Mouse (Mus musculus): ENCODE measurements around the gene Rras2. TPM values are rescaled to one million over a fixed set of nuclear protein-coding genes. Genes with fewer than 3 reads are reported as not detected.

The Rras2 gene
- polyA plus RNA-seq, 1 experiment from 2014 or later, result 31.9 TPM

DNA sequence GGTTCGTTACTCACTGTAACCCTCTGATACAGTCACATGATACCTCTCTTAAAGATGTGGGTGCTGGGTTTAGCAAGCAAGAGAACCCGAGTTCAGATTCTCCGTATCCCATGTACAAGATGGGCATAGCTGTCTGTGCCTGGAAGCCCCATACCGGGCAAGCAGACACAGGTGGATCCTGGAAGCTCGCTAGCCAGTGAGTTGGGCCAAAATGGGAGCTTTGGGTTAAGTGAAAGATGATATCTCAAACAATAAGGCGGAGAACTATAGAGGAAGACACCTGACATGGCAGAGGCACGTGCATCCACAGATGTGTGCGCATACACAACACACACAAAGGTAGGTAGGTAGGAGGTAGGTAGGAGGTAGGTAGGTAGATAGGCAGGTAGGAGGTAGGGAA is 90.7 kb downstream of the Rras2 start:
- Histone ChIP-seq H3K9ac (ENCODE audit: low read length) (no peak overlapping the region), H3K27me3 (replicated peaks; ENCODE audit: control insufficient read depth, insufficient read depth, low read length) (no peaks in the 10 kb centered on the region), H3K4me3 (ENCODE audit: low read depth, low read length) (no peak overlapping the region), H3K27ac (ENCODE audit: low read depth) (no peak overlapping the region), H3K36me3 (ENCODE audit: control insufficient read depth, insufficient read depth, low read length) (no peaks in the 10 kb centered on the region), H3K4me1 (replicated peaks; ENCODE audit: control insufficient read depth, insufficient read depth, low read length) (no peaks in the 10 kb centered on the region), H3K9me3 (ENCODE audit: control insufficient read depth, low read length) (no peaks in the 10 kb centered on the region), H3K4me2 (ENCODE audit: low read length) (no peak overlapping the region)
- WGBS, result 85% methylated on average over 8 of the region's 8 CpGs
- no peak for DNase-seq (ENCODE audit: low spot score)
- no peak for ATAC-seq (replicated peaks; ENCODE audit: low FRiP score, low TSS enrichment, low read depth)

- H3K4me2 ChIP-seq (ENCODE audit: low read length), result peak overlapping the region; percentile 72
- H3K9me3 ChIP-seq (ENCODE audit: control insufficient read depth, low read length), result no peaks in the 10 kb centered on the region
- peak overlapping the region; percentile 35 for H3K9ac ChIP-seq (ENCODE audit: low read length)
- H3K27ac ChIP-seq (ENCODE audit: low read depth), result no peak overlapping the region
- DNase-seq (ENCODE audit: low spot score), result peak; percentile 91
- WGBS, result 2% methylated on average over 11 of the region's 11 CpGs
- no peaks in the 10 kb centered on the region for H3K4me1 ChIP-seq (replicated peaks; ENCODE audit: control insufficient read depth, insufficient read depth, low read length)
- peak overlapping the region; percentile 48 for H3K4me3 ChIP-seq (ENCODE audit: low read depth, low read length)
- peak; percentile 74; the same call in 1 of the 2 replicates for ATAC-seq (replicated peaks; ENCODE audit: low FRiP score, low TSS enrichment, low read depth)
- no peaks in the 10 kb centered on the region for H3K36me3 ChIP-seq (ENCODE audit: control insufficient read depth, insufficient read depth, low read length)
- H3K27me3 ChIP-seq (replicated peaks; ENCODE audit: control insufficient read depth, insufficient read depth, low read length), result no peaks in the 10 kb centered on the region
Observed at GRCm38 (mm10) chr7:114020704-114021093, 96.9 kb downstream of the Rras2 start.

DNA sequence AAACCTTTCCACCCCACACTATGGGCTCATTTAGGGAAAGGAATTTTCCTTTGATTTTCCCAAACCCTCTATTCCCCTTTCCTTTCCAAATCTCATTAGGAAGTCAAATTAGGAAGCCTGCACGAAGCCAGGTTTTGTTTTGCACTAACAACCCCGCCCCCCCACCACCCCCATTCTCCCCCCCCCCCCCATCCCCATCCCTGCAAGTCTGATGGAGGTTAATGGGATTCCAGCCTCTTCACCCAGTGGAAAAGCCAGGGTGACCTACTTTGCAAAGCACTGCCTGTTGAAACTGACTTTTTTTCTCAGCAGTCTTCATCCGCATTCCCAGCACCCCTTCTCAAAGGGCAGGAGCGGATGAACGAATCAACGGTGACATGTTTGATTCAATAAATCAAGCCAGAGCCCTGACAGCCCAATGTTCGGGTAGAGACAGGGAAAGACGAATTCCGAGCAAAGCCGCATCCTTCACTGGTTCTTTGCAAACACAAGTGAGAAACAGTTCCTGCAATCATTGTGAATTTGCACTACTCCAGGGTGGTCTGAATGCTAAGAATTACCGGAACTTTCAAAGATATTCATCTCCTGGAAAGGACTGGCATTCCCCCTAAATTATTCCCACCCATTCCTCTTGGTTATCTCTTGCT is 97.4 kb downstream of the Rras2 start:
- H3K27ac ChIP-seq (ENCODE audit: low read depth), result no peak overlapping the region
- peak overlapping the region; percentile 35 for H3K9ac ChIP-seq (ENCODE audit: low read length)
- 8% methylated on average over 11 of the region's 11 CpGs for WGBS
- no peaks in the 10 kb centered on the region for H3K36me3 ChIP-seq (ENCODE audit: control insufficient read depth, insufficient read depth, low read length)
- ATAC-seq (replicated peaks; ENCODE audit: low FRiP score, low TSS enrichment, low read depth) (no peak), DNase-seq (ENCODE audit: low spot score) (peak; percentile 56)
- H3K4me3 ChIP-seq (ENCODE audit: low read depth, low read length), result peak overlapping the region; percentile 48
- no peaks in the 10 kb centered on the region for H3K27me3 ChIP-seq (replicated peaks; ENCODE audit: control insufficient read depth, insufficient read depth, low read length)
- no peaks in the 10 kb centered on the region for H3K4me1 ChIP-seq (replicated peaks; ENCODE audit: control insufficient read depth, insufficient read depth, low read length)
- no peaks in the 10 kb centered on the region for H3K9me3 ChIP-seq (ENCODE audit: control insufficient read depth, low read length)
- H3K4me2 ChIP-seq (ENCODE audit: low read length), result peak overlapping the region; percentile 72

DNA sequence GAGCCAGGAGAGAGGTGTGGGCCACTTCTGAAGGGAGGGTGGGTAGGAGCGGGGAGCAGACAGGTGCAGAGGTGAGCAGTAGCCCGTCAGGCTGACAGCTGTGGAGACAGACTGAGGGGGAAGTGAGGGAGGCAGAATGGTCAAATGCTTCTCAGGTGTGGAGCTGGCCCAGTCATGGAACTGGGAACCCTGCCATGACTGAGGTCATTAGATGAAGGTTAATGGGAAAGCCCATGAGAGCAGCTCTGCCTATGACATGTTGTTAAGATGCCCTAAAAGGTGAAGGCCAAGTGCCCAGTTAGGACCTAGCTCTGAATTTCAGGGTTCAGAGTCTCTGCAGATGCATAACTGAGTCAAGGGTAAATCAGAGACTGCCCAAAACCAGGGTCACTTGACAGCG is 98.7 kb downstream of the Rras2 start:
- H3K4me3 ChIP-seq (ENCODE audit: low read depth, low read length), result no peak overlapping the region
- no peaks in the 10 kb centered on the region for H3K4me1 ChIP-seq (replicated peaks; ENCODE audit: control insufficient read depth, insufficient read depth, low read length)
- WGBS, result 79% methylated on average over 3 of the region's 3 CpGs
- no peak overlapping the region for H3K27ac ChIP-seq (ENCODE audit: low read depth)
- no peaks in the 10 kb centered on the region for H3K36me3 ChIP-seq (ENCODE audit: control insufficient read depth, insufficient read depth, low read length)
- no peak overlapping the region for H3K9ac ChIP-seq (ENCODE audit: low read length)
- no peak overlapping the region for H3K4me2 ChIP-seq (ENCODE audit: low read length)
- H3K27me3 ChIP-seq (replicated peaks; ENCODE audit: control insufficient read depth, insufficient read depth, low read length), result no peaks in the 10 kb centered on the region
- no peaks in the 10 kb centered on the region for H3K9me3 ChIP-seq (ENCODE audit: control insufficient read depth, low read length)
- no peak for DNase-seq (ENCODE audit: low spot score)
- ATAC-seq (replicated peaks; ENCODE audit: low FRiP score, low TSS enrichment, low read depth), result no peak

DNA sequence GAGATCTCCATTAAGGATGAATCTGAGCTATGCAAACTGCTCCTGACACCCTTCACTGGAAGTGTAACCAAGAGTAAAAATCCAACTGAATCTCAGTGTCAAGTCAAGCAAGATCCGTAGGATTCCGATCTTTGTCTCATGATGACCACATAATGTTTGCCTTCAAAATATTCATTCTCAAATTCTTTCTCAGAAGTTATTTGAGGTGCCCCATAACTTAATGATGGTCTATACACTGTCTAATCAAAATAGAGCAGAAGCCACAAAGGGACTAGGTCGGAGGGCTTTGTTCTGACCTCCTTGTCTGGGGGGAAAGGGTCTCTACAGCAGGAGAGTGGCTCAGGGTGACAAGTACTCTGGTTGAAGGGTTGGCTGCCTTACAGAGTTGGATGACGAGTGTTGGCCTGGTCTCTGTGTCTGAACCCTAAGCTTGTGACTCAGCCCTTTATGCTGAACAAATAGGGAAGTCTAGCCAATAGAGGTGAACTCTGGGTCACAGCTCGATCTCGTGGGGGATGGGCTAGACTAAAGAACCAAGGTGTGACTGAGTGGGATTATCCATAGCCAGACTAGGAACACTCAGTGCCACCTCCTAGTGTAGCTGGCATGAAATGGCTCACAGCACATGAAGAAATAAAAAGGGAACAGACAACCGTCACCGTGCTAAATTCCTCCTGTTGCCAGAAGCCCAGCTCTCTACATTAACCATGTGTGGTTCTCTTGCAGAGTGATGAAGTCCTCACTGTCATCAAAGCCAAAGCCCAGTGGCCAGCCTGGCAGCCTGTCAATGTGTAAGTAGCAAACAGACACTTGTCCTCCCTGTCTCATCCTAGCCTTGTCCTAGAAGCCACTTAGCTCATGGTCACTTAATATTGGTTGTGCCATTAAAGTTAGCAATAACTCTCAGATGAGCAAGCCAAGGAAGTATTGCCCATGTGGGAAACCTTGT is 101.3 kb downstream of the Rras2 start:
- Histone ChIP-seq H3K4me1 (replicated peaks; ENCODE audit: control insufficient read depth, insufficient read depth, low read length) (no peaks in the 10 kb centered on the region), H3K27ac (ENCODE audit: low read depth) (no peak overlapping the region), H3K4me2 (ENCODE audit: low read length) (no peak overlapping the region), H3K27me3 (replicated peaks; ENCODE audit: control insufficient read depth, insufficient read depth, low read length) (no peaks in the 10 kb centered on the region), H3K9me3 (ENCODE audit: control insufficient read depth, low read length) (no peaks in the 10 kb centered on the region), H3K36me3 (ENCODE audit: control insufficient read depth, insufficient read depth, low read length) (no peaks in the 10 kb centered on the region), H3K9ac (ENCODE audit: low read length) (no peak overlapping the region), H3K4me3 (ENCODE audit: low read depth, low read length) (no peak overlapping the region)
- WGBS, result 77% methylated on average over 8 of the region's 8 CpGs
- DNase-seq (ENCODE audit: low spot score) (no peak), ATAC-seq (replicated peaks; ENCODE audit: low FRiP score, low TSS enrichment, low read depth) (no peak)

GRCm38 (mm10) chr7:114011726-114012443 is 105.7 kb downstream of the Rras2 start:
- Histone ChIP-seq H3K4me3 (ENCODE audit: low read depth, low read length) (no peak overlapping the region), H3K36me3 (ENCODE audit: control insufficient read depth, insufficient read depth, low read length) (no peaks in the 10 kb centered on the region), H3K4me1 (replicated peaks; ENCODE audit: control insufficient read depth, insufficient read depth, low read length) (no peaks in the 10 kb centered on the region), H3K9ac (ENCODE audit: low read length) (no peak overlapping the region), H3K4me2 (ENCODE audit: low read length) (no peak overlapping the region), H3K27me3 (replicated peaks; ENCODE audit: control insufficient read depth, insufficient read depth, low read length) (no peaks in the 10 kb centered on the region), H3K27ac (ENCODE audit: low read depth) (no peak overlapping the region), H3K9me3 (ENCODE audit: control insufficient read depth, low read length) (no peaks in the 10 kb centered on the region)
- 70% methylated on average over 9 of the region's 9 CpGs for WGBS
- ATAC-seq (replicated peaks; ENCODE audit: low FRiP score, low TSS enrichment, low read depth) (no peak), DNase-seq (ENCODE audit: low spot score) (no peak)

DNA sequence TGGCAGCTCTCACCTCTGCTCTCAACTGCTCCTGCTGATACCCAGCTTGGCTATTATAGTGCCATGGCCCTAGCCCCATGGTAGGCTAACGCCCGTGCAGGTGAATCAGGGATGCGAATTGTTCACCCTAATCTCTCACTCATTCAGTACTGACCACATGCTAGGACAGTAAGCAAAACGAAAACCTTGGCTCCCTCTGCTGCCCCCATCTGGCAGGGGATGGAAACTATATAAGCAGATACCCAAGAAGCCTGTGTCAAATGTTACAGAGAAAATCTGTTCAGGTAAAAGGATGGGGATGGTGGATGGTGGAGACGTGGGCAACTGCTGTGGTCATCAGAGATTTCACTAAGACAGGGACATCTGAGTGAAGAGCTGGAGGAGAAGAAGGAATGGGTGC is 110.0 kb downstream of the Rras2 start:
- Histone ChIP-seq H3K4me3 (ENCODE audit: low read depth, low read length) (no peak overlapping the region), H3K27ac (ENCODE audit: low read depth) (no peak overlapping the region), H3K27me3 (replicated peaks; ENCODE audit: control insufficient read depth, insufficient read depth, low read length) (no peaks in the 10 kb centered on the region), H3K9ac (ENCODE audit: low read length) (no peak overlapping the region), H3K4me2 (ENCODE audit: low read length) (no peak overlapping the region), H3K4me1 (replicated peaks; ENCODE audit: control insufficient read depth, insufficient read depth, low read length) (no peaks in the 10 kb centered on the region), H3K36me3 (ENCODE audit: control insufficient read depth, insufficient read depth, low read length) (no peaks in the 10 kb centered on the region), H3K9me3 (ENCODE audit: control insufficient read depth, low read length) (no peaks in the 10 kb centered on the region)
- WGBS, result 72% methylated on average over 5 of the region's 5 CpGs
- no peak for ATAC-seq (replicated peaks; ENCODE audit: low FRiP score, low TSS enrichment, low read depth)
- peak; percentile 58 for DNase-seq (ENCODE audit: low spot score)

DNA sequence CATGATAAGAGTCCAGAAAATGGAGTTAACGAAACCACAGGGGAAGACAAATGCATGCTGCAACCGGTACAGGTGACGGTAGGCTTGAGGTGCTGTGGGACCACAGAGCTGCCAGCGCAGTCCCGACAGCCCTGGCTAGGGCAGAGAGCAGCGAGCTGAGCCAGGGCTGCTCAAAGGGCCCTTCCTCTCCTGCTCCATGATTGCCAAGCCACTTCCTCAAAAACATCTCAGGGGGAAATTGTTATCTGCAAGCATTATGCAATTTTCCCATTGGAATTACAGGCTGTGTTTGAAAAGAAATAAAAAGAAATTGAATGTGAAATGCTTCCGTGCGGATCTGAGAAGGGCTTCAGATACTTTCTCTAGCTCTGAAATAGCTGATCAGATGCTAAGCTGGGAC is 111.1 kb downstream of the Rras2 start:
- Histone ChIP-seq H3K9me3 (ENCODE audit: control insufficient read depth, low read length) (no peaks in the 10 kb centered on the region), H3K27me3 (replicated peaks; ENCODE audit: control insufficient read depth, insufficient read depth, low read length) (no peaks in the 10 kb centered on the region), H3K36me3 (ENCODE audit: control insufficient read depth, insufficient read depth, low read length) (no peaks in the 10 kb centered on the region), H3K9ac (ENCODE audit: low read length) (no peak overlapping the region), H3K4me1 (replicated peaks; ENCODE audit: control insufficient read depth, insufficient read depth, low read length) (no peaks in the 10 kb centered on the region), H3K4me2 (ENCODE audit: low read length) (no peak overlapping the region), H3K27ac (ENCODE audit: low read depth) (no peak overlapping the region), H3K4me3 (ENCODE audit: low read depth, low read length) (no peak overlapping the region)
- no peak for ATAC-seq (replicated peaks; ENCODE audit: low FRiP score, low TSS enrichment, low read depth)
- WGBS, result 88% methylated on average over 8 of the region's 8 CpGs
- no peak for DNase-seq (ENCODE audit: low spot score)

Measured in intestine, embryonic 14.5 days (tissue).